Mouse (Mus musculus) limb, embryonic 11.5 days (tissue): ENCODE results near the gene Hyal3. TPM values are rescaled to one million over a fixed set of nuclear protein-coding genes. Genes with fewer than 3 reads are reported as not detected.
"Not testable (repeated sequence)": the region's sequence is repeated elsewhere in the genome, so short reads cannot be mapped to it uniquely, and the experiment has no call there.

Experiments used
- ATAC-seq: fragments of 200-750 bp; cut with Nextera tagmentation; 2 replicates; pipeline ENCODE4 v1.8.0; 2017; ENCODE audit warnings: low read depth; ENCODE audit not compliant: insufficient number of reproducible peaks, low FRiP score, low TSS enrichment
- DNase-seq: peaks from one replicate; pipeline ENCODE4 v3.0.0-alpha.2; 2015; ENCODE audit warnings: low spot score
- H3K27ac ChIP-seq: fragments of 300-500 bp; sonication (generic); replicated peaks from 2 replicates; pipeline ENCODE4 v1.5.1; 2014; ENCODE audit warnings: low read depth, mild to moderate bottlenecking, low read length
- H3K27me3 ChIP-seq: fragments of 300-500 bp; sonication (generic); 2 replicates; pipeline ENCODE4 v1.6.1; 2014; ENCODE audit warnings: mild to moderate bottlenecking, low read length, mixed read lengths; ENCODE audit not compliant: control insufficient read depth, insufficient read depth
- H3K36me3 ChIP-seq: fragments of 300-500 bp; sonication (generic); 2 replicates; pipeline ENCODE4 v1.6.1; 2014; ENCODE audit warnings: mild to moderate bottlenecking, low read length, moderate library complexity, mixed read lengths; ENCODE audit not compliant: control insufficient read depth, insufficient read depth
- H3K4me1 ChIP-seq: fragments of 300-500 bp; sonication (generic); 2 replicates; pipeline ENCODE4 v1.6.1; 2014; ENCODE audit warnings: low read length, mixed read lengths; ENCODE audit not compliant: control insufficient read depth, insufficient read depth
- H3K4me2 ChIP-seq: fragments of 300-500 bp; sonication (generic); 2 replicates; pipeline ENCODE4 v1.6.1; 2014; ENCODE audit warnings: low read depth, mild to moderate bottlenecking, moderate library complexity; ENCODE audit not compliant: severe bottlenecking
- H3K4me3 ChIP-seq: fragments of 300-500 bp; sonication (generic); 2 replicates; pipeline ENCODE4 v1.5.1; 2014; ENCODE audit warnings: low read depth, low read length
- H3K9ac ChIP-seq: fragments of 300-500 bp; sonication (generic); 2 replicates; pipeline ENCODE4 v1.6.1; 2014; ENCODE audit warnings: mild to moderate bottlenecking, low read length
- H3K9me3 ChIP-seq: fragments of 300-500 bp; sonication (generic); 2 replicates; pipeline ENCODE4 v1.6.1; 2016; ENCODE audit warnings: low read length; ENCODE audit not compliant: control insufficient read depth
- WGBS: fragments of 180-500 bp; shearing (Covaris S2); extraction: QIAGEN DNeasy Blood & Tissue Kit; methylation state at CpG from one replicate; pipeline ENCODE4 v1.1.7; 2014; 5-methylcytosine and 5-hydroxymethylcytosine counted together
- polyA plus RNA-seq: library from polyadenylated mRNA; unstranded; fragments of >200 nt; fragmentation: Nextera tagmentation; extraction: Ambion mirVana; gene quantifications from 2 replicates; pipeline ENCODE4 v1.2.1, GENCODE M21; 2014

Gene Hyal3
- polyA plus RNA-seq, 1 experiment from 2014 or later = 0.57 TPM

DNA sequence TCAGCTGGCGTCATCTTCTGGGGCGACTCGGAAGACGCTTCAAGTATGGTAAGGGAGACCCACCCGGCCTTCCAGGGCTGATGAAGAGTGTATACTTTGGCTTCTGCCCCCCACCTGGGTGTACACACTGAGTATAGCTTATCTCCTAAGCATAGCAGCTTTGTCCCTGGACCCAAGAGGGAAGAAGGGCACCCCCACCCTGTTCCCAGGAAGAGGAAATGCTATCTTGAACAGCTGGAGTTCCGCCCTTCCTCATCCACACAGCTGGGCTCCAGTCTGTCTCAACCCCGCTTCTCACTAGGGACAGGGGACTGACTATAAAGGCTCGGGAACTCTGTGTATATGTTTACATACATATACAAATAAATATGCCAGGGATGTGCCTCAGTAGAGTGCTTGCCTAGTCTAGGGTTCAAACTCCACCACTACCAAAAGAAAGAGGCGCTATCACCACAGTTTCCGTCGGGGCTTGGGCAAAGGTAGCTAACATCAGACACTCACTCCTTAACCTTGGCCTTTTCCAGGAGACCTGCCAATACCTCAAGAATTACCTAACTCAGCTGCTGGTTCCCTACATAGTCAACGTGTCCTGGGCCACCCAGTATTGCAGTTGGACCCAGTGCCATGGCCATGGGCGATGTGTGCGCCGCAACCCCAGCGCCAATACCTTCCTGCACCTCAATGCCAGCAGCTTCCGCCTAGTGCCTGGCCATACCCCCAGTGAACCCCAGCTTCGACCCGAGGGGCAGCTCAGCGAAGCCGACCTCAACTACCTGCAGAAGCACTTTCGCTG, 8.9 kb upstream of the Hyal3 start:
- H3K36me3 ChIP-seq = peaks cover 21% of the 10 kb centered on the region; the same call in 1 of the 2 replicates
- no peak overlapping the region for H3K27ac ChIP-seq
- no peak for ATAC-seq

DNA sequence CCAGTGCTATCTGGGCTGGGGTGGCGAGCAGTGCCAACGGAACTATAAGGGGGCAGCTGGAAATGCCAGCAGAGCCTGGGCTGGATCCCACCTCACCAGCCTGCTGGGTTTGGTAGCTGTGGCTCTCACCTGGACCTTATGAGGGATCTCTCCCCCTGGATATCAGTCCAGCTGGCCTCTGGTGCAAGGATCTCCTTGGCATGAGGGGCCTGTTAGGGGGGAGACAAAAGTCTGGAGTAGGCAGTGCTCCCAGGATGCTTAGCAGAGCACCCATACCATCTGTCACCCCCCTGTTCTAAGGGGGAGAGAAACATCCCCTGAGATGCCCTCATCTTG, 8.3 kb upstream of the Hyal3 start:
- no peak for DNase-seq
- no peak overlapping the region for H3K27ac ChIP-seq
- WGBS = 96% methylated on average over 2 of the region's 2 CpGs
- no peak overlapping the region for H3K9ac ChIP-seq
- no peak overlapping the region for H3K4me2 ChIP-seq
- no peaks in the 10 kb centered on the region for H3K9me3 ChIP-seq
- ATAC-seq = no peak
- H3K4me1 ChIP-seq = peaks cover 28% of the 10 kb centered on the region
- no peak overlapping the region for H3K4me3 ChIP-seq
- peaks cover 21% of the 10 kb centered on the region; the same call in 1 of the 2 replicates for H3K36me3 ChIP-seq
- no peaks in the 10 kb centered on the region for H3K27me3 ChIP-seq

More for the DNA sequence above, 8.9 kb upstream of the Hyal3 start:
- no peak for DNase-seq
- no peaks in the 10 kb centered on the region for H3K27me3 ChIP-seq
- 93% methylated on average over 22 of the region's 22 CpGs for WGBS
- no peak overlapping the region for H3K4me2 ChIP-seq
- H3K9me3 ChIP-seq = no peaks in the 10 kb centered on the region
- H3K4me3 ChIP-seq = no peak overlapping the region
- no peak overlapping the region for H3K9ac ChIP-seq
- H3K4me1 ChIP-seq = peaks cover 29% of the 10 kb centered on the region

DNA sequence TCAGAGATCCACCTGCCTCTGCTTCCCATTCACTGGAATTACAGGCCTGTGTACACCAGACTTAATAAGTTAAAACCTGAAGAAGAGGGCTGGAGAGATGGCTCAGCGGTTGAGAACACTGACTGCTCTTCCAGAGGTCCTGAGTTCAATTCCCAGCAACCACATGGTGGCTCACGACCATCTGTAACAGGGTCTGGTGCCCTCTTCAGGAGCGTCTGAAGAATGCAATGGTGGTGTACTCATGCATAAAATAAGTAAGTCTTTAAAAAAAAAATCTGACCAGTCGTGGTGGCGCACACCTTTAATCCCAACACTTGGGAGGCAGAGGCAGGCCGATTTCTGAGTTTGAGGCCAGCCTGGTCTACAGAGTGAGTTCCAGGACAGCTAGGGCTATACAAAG, 6.8 kb upstream of the Hyal3 start:
- not testable (repeated sequence) for H3K27me3 ChIP-seq, H3K9me3 ChIP-seq, DNase-seq, H3K4me2 ChIP-seq, H3K4me3 ChIP-seq, H3K9ac ChIP-seq, H3K27ac ChIP-seq, ATAC-seq
- 79% methylated on average over 6 of the region's 6 CpGs for WGBS
- Histone ChIP-seq H3K36me3 (peaks cover 21% of the 10 kb centered on the region; the same call in 1 of the 2 replicates), H3K4me1 (peaks cover 32% of the 10 kb centered on the region)

DNA sequence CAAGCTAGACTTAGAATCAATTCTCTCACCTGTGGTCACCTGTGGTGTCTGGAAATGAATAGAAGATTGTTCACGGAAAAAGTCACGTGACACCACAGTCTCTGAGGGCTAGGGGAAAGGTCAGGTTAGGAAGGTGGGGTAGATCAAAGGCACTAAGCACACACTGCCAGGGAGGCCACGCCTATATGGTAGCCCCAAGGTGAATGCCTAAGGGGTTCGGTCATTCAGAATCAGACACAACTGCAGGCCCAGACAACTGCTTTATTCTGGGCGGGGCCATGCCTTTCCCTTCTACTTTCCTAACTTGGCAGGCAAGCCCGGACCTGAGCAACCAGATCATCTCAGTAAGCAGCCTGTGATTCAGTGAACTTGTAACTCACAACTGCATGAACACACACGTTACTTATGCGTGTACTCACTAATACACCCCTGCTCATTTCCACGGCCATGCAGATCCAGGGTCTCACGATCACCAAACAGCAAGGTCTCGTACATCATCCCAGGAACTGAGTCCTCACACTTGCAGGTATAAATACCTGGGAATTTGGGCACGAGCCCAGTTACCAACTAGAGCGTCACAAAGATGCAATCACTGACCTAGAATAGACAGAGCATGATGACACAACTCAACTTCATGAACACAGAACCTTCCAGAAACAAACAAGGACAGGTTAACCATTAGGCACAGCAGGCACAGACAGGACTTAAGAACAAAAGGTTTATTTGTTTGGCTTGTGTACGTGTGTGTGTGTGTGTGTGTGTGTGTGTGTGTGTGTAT, 4.8 kb upstream of the Hyal3 start:
- DNase-seq (peak; percentile 41), ATAC-seq (no peak)
- Histone ChIP-seq H3K27me3 (no peaks in the 10 kb centered on the region), H3K4me1 (peaks cover 26% of the 10 kb centered on the region), H3K27ac (peak overlapping the region; percentile 73), H3K4me2 (no peak overlapping the region), H3K4me3 (no peak overlapping the region), H3K36me3 (peaks cover 19% of the 10 kb centered on the region; the same call in 1 of the 2 replicates), H3K9ac (no peak overlapping the region), H3K9me3 (no peaks in the 10 kb centered on the region)
- 82% methylated on average over 14 of the region's 14 CpGs for WGBS

DNA sequence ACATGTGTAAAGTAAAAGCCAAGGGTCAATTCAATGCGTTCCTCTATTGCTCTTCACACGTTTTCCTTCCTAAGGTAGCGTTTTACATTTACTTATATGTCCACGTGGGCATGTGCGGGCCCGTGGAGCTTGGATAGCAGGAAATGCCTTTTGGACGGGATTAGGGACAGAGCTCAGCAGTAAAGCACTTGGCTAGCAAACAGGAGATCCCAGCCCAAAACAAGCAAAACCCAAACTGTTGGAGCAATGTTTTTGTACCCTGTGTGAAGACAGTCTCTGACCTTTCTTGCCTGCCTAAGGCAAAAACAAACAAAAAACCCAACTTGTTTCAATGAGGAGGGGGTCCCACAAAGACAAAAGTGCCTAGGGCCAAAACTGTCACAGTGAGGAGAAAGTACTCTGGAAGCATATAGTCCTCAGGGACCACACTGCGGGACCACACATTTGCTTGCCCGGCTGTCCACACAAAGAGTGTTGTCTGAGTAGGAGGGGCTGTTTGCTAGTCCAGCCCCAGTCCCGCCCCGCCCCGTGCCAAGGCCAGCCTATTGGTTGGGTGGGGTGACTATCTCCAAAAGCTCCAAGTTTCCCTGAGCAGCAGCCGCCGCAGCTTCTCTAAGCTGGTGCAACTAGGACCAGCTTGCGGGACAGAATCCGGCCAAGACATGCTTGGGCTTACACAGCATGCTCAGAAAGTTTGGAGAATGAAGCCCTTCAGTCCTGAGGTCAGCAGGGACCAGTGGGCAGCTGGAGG, 4.1 kb upstream of the Hyal3 start, which contains the start of gene Hyal1:
TSS of gene Hyal1 (plus strand) at position 571 of the 751 bp plus-strand sequence.
- Histone ChIP-seq H3K27me3 (no peaks in the 10 kb centered on the region), H3K4me2 (peak within 1 kb of the TSS; percentile 70), H3K9me3 (no peaks in the 10 kb centered on the region), H3K9ac (peak within 1 kb of the TSS; percentile 64), H3K27ac (peak within 1 kb of the TSS; percentile 73), H3K4me1 (peaks cover 24% of the 10 kb centered on the region), H3K36me3 (peaks cover 15% of the 10 kb centered on the region; the same call in 1 of the 2 replicates), H3K4me3 (peak within 1 kb of the TSS; percentile 27)
- WGBS = 27% methylated on average over 16 of the region's 16 CpGs
- DNase-seq = peak; percentile 84
- peak; percentile 55 for ATAC-seq

DNA sequence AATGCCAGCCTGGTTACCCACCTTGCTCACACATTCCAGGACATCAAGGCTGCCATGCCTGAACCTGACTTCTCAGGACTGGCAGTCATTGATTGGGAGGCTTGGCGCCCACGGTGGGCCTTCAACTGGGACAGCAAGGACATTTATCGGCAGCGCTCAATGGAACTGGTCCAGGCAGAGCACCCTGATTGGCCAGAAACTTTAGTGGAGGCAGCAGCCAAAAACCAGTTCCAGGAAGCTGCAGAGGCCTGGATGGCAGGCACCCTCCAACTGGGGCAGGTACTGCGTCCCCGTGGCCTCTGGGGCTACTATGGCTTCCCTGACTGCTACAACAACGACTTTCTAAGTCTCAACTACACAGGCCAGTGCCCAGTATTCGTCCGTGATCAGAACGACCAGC, 2.7 kb upstream of the Hyal3 start:
- 94% methylated on average over 10 of the region's 10 CpGs for WGBS
- H3K9ac ChIP-seq = no peak overlapping the region
- no peak overlapping the region; the same call in 1 of the 2 replicates for H3K4me2 ChIP-seq
- DNase-seq (no peak), ATAC-seq (no peak)
- peaks cover 24% of the 10 kb centered on the region for H3K4me1 ChIP-seq
- H3K27ac ChIP-seq = no peak overlapping the region
- peaks cover 4% of the 10 kb centered on the region for H3K36me3 ChIP-seq
- H3K4me3 ChIP-seq = no peak overlapping the region
- H3K9me3 ChIP-seq = no peaks in the 10 kb centered on the region
- no peaks in the 10 kb centered on the region for H3K27me3 ChIP-seq

DNA sequence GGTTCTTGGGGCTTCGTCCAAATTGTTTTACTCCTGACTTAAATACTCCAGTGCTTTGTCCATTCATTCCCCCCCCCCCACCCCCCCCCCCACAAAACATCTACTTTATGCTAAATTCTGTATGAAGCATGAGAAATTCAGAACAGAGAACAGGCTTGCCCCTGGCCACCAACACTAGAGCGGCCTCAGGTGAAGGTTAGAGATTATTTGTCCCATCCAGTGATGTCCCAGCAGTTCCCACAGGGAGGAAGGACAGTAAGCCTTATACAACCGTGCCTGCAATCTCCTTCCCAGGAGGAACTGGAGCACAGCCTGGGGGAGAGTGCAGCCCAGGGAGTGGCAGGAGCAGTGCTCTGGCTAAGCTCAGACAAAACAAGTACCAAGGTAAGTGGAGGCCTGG, 2.0 kb upstream of the Hyal3 start, which contains the start of gene Naa80:
TSS of gene Naa80 (plus strand) at position 301 of the 400 bp plus-strand sequence.
- H3K36me3 ChIP-seq = peaks cover 10% of the 10 kb centered on the region
- H3K9me3 ChIP-seq = no peaks in the 10 kb centered on the region
- 72% methylated on average over 3 of the region's 3 CpGs for WGBS
- H3K27me3 ChIP-seq = no peaks in the 10 kb centered on the region
- H3K4me3 ChIP-seq = no peak within 1 kb of the TSS
- H3K9ac ChIP-seq = no peak within 1 kb of the TSS
- no peak for DNase-seq
- H3K4me1 ChIP-seq = peaks cover 24% of the 10 kb centered on the region
- no peak for ATAC-seq
- no peak within 1 kb of the TSS for H3K27ac ChIP-seq
- H3K4me2 ChIP-seq = no peak within 1 kb of the TSS; the same call in 1 of the 2 replicates
